Mouse (Mus musculus): ENCODE measurements at regions not wholly inside any gene's neighbourhood (a gene's known extent, or its start where the extent isn't known, plus 50 kb on each side); places are given as distances from the start of the nearest gene placed in this dataset.

DNA sequence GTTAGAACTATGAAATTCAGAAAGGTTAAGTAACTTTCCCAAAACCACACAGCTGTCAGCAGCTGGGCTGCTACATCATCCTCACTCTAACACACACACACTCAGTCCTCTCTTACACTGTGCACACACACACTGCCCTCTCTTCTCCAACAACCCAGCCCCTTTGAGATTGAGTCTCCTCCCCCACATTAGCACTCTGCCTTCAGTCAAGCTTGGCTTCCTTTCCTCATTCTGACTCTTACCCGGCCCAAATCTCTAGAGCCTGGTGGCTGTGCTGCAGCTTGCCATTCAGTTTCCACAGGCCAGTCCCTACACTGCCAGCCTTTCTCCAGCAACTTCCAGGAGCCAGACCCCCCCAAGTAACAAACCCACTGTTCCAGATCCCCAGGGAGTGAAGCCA is 602.0 kb upstream of the Adam5 start:
- TF ChIP-seq CTCF (IDR thresholded peaks at IDR 0.05; ENCODE audit: extremely low read depth, insufficient read depth, low read length) (no peak), POLR2A (IDR thresholded peaks at IDR 0.05; ENCODE audit: extremely low read depth, insufficient read depth, low read length) (no peak)
